8 mouse cellular contexts compared by ENCODE assay signal in genomic region chr19:28994870-28995269, GRCm38 (mm10). TPM values are rescaled to one million over a fixed set of nuclear protein-coding genes. Genes with fewer than 3 reads are reported as not detected.
A peak's percentile ranks its signal among the peaks of the same experiment; 100 is the strongest.
DNase-seq lines count a peak whose midpoint lies in the region; ATAC-seq lines count a peak whose summit lies in the region.
"Had no signal": no experiment of that assay in that cellular context is flagged by ENCODE, and none has a peak within 500 bp of the region (broad histone marks: within the 10 kb centered on the region; RNA-seq: fewer than 3 reads in every experiment).

No protein-coding gene starts in this region.

- no peak for ATAC-seq in heart, embryonic 15.5 days (replicated peaks; ENCODE audit: insufficient number of reproducible peaks, insufficient read depth, low FRiP score, low read depth)
- no peak for ATAC-seq in heart, embryonic 12.5 days (ENCODE audit: insufficient number of reproducible peaks, low FRiP score)

- H3K9me3 ChIP-seq in heart, embryonic 15.5 days (replicated peaks) = no peaks in the 10 kb centered on the region
- H3K9me3 ChIP-seq in heart, embryonic 12.5 days (replicated peaks) = no peaks in the 10 kb centered on the region

- no peak overlapping the region for H3K9ac ChIP-seq in heart, embryonic 15.5 days
- H3K9ac ChIP-seq in heart, embryonic 12.5 days = no peak overlapping the region

- H3K36me3 ChIP-seq in heart, embryonic 15.5 days = peaks cover 34% of the 10 kb centered on the region
- peaks cover 37% of the 10 kb centered on the region for H3K36me3 ChIP-seq in heart, embryonic 12.5 days

- intact Hi-C loops in left cerebral cortex, postnatal 25 days (cut with DNase I) = no loop called here

- 73% methylated on average over 7 of the region's 7 CpGs for WGBS in heart, embryonic 15.5 days
- 87% methylated on average over 7 of the region's 7 CpGs for WGBS in heart, embryonic 12.5 days

- peak overlapping the region; percentile 64 for H3K27ac ChIP-seq in heart, embryonic 15.5 days
- no peak overlapping the region for H3K27ac ChIP-seq in heart, embryonic 12.5 days (ENCODE audit: poor library complexity, severe bottlenecking)

- DNase-seq in R1 (ENCODE audit: low read depth, low spot score) = peak; percentile 20
- DNase-seq in fibroblast of lung, adult 2 months (ENCODE audit: low read depth) = peak; percentile 42
- DNase-seq in left cerebral cortex, postnatal 25 days (ENCODE audit: low spot score in 2 of 2) = peak; percentile 37 to 73
- no peak for DNase-seq in ovary, postnatal 36 days (ENCODE audit: low spot score)
- DNase-seq in spleen, postnatal 14 days (ENCODE audit: low spot score in 2 of 2) = no peak

- H3K4me1 ChIP-seq in heart, embryonic 15.5 days (replicated peaks) = peaks cover 24% of the 10 kb centered on the region
- H3K4me1 ChIP-seq in heart, embryonic 12.5 days (replicated peaks) = peaks cover 9% of the 10 kb centered on the region

- H3K4me2 ChIP-seq in heart, embryonic 15.5 days = no peak overlapping the region
- no peak overlapping the region for H3K4me2 ChIP-seq in heart, embryonic 12.5 days

- no peaks in the 10 kb centered on the region for H3K27me3 ChIP-seq in heart, embryonic 15.5 days
- H3K27me3 ChIP-seq in heart, embryonic 12.5 days (replicated peaks) = no peaks in the 10 kb centered on the region

- H3K4me3 ChIP-seq in heart, embryonic 15.5 days = no peak overlapping the region
- no peak overlapping the region for H3K4me3 ChIP-seq in heart, embryonic 12.5 days

RNA-seq across cellular contexts. Expression of gene Cdc37l1, which starts 4.7 kb away (rescaled TPM):
- 41.3 and 44.8 TPM in 2 replicates for polyA plus RNA-seq in heart, embryonic 15.5 days (2015; fragmentation: Nextera tagmentation; extraction: Ambion mirVana)
- 37.7 and 41.5 TPM in 2 replicates for polyA plus RNA-seq in heart, embryonic 12.5 days (2016; fragmentation: Nextera tagmentation; extraction: Ambion mirVana)
- total RNA-seq in left cerebral cortex, postnatal 25 days (2021) = 10 to 100 TPM; 91.4 to 99.5 TPM

RNA-seq across cellular contexts. Expression of gene 4430402I18Rik, which starts 27.3 kb away (rescaled TPM):
- 7.9 and 11.4 TPM in 2 replicates for polyA plus RNA-seq in heart, embryonic 15.5 days (2015; fragmentation: Nextera tagmentation; extraction: Ambion mirVana)
- polyA plus RNA-seq in heart, embryonic 12.5 days (2016; fragmentation: Nextera tagmentation; extraction: Ambion mirVana) = 6.0 and 6.6 TPM in 2 replicates
- total RNA-seq in left cerebral cortex, postnatal 25 days (2021) = 1 to 10 TPM; 5.0 to 6.6 TPM
- total RNA-seq: MEL had no signal

RNA-seq across cellular contexts. Expression of gene Plpp6, which starts 31.1 kb away (rescaled TPM):
- polyA plus RNA-seq in heart, embryonic 15.5 days (2015; fragmentation: Nextera tagmentation; extraction: Ambion mirVana) = 7.1 and 8.5 TPM in 2 replicates
- 8.9 and 9.3 TPM in 2 replicates for polyA plus RNA-seq in heart, embryonic 12.5 days (2016; fragmentation: Nextera tagmentation; extraction: Ambion mirVana)
- total RNA-seq in left cerebral cortex, postnatal 25 days (2021) = 10 to 100 TPM; 54.0 to 58.6 TPM

RNA-seq across cellular contexts. Expression of gene Ak3, which starts 52.9 kb away (rescaled TPM):
- polyA plus RNA-seq in heart, embryonic 15.5 days (2015; fragmentation: Nextera tagmentation; extraction: Ambion mirVana) = 87.6 and 87.7 TPM in 2 replicates
- 79.7 and 80.8 TPM in 2 replicates for polyA plus RNA-seq in heart, embryonic 12.5 days (2016; fragmentation: Nextera tagmentation; extraction: Ambion mirVana)
- total RNA-seq in left cerebral cortex, postnatal 25 days (2021) = 10 to 100 TPM; 56.9 to 60.6 TPM

Comparison
In these comparisons a context has a peak if more than half of its experiments do, and no peak if none do; other contexts are left out.
1. DNase-seq: peak in R1 (single experiment), fibroblast of lung, adult 2 months (single experiment) and left cerebral cortex, postnatal 25 days (2 of 2); none in ovary, postnatal 36 days (single experiment) and spleen, postnatal 14 days (0 of 2).